Mouse (Mus musculus): ENCODE measurements at regions not wholly inside any gene's neighbourhood (a gene's known extent, or its start where the extent isn't known, plus 50 kb on each side); places are given as distances from the start of the nearest gene placed in this dataset.

- H3K36me3 ChIP-seq (replicated peaks; ENCODE audit: control insufficient read depth, insufficient read depth) = no peaks in the 10 kb centered on the region
- ATAC-seq (ENCODE audit: low FRiP score) (no peak), DNase-seq (ENCODE audit: low spot score) (no peak)
- no peak overlapping the region for H3K27ac ChIP-seq
- no peak overlapping the region for H3K4me3 ChIP-seq (replicated peaks; ENCODE audit: low read length)
- H3K9me3 ChIP-seq (ENCODE audit: control insufficient read depth, low read length) = no peaks in the 10 kb centered on the region
- H3K4me2 ChIP-seq (replicated peaks) = no peak overlapping the region
- no peaks in the 10 kb centered on the region for H3K4me1 ChIP-seq (replicated peaks; ENCODE audit: control insufficient read depth, insufficient read depth, low read length)
- H3K27me3 ChIP-seq (ENCODE audit: control insufficient read depth, insufficient read depth, low read length) = no peaks in the 10 kb centered on the region
- no peak overlapping the region for H3K9ac ChIP-seq
- WGBS = 68% methylated on average over 3 of the region's 3 CpGs
Measured at GRCm38 (mm10) chr5:80178723-80179122, 841.2 kb upstream of the Adgrl3 start.

GRCm38 (mm10) chr5:80180280-80180679 is 839.7 kb upstream of the Adgrl3 start:
- H3K36me3 ChIP-seq (replicated peaks; ENCODE audit: control insufficient read depth, insufficient read depth) = no peaks in the 10 kb centered on the region
- no peak overlapping the region for H3K9ac ChIP-seq
- H3K9me3 ChIP-seq (ENCODE audit: control insufficient read depth, low read length) = no peaks in the 10 kb centered on the region
- no peaks in the 10 kb centered on the region for H3K27me3 ChIP-seq (ENCODE audit: control insufficient read depth, insufficient read depth, low read length)
- no peaks in the 10 kb centered on the region for H3K4me1 ChIP-seq (replicated peaks; ENCODE audit: control insufficient read depth, insufficient read depth, low read length)
- H3K4me2 ChIP-seq (replicated peaks) = no peak overlapping the region
- 43% methylated on average over 2 of the region's 2 CpGs for WGBS
- no peak overlapping the region for H3K4me3 ChIP-seq (replicated peaks; ENCODE audit: low read length)
- DNase-seq (ENCODE audit: low spot score) (no peak), ATAC-seq (ENCODE audit: low FRiP score) (no peak)
- no peak overlapping the region for H3K27ac ChIP-seq

- DNase-seq (ENCODE audit: low spot score) (no peak), ATAC-seq (ENCODE audit: low FRiP score) (no peak)
- Histone ChIP-seq H3K4me3 (replicated peaks; ENCODE audit: low read length) (no peak overlapping the region), H3K27ac (no peak overlapping the region), H3K4me2 (replicated peaks) (no peak overlapping the region), H3K9me3 (ENCODE audit: control insufficient read depth, low read length) (no peaks in the 10 kb centered on the region), H3K9ac (no peak overlapping the region), H3K36me3 (replicated peaks; ENCODE audit: control insufficient read depth, insufficient read depth) (no peaks in the 10 kb centered on the region), H3K27me3 (ENCODE audit: control insufficient read depth, insufficient read depth, low read length) (no peaks in the 10 kb centered on the region), H3K4me1 (replicated peaks; ENCODE audit: control insufficient read depth, insufficient read depth, low read length) (no peaks in the 10 kb centered on the region)
- WGBS = 74% methylated on average over 3 of the region's 3 CpGs
Measured at GRCm38 (mm10) chr5:80192418-80192817, 827.5 kb upstream of the Adgrl3 start.

GRCm38 (mm10) chr5:80199626-80200025 is 820.3 kb upstream of the Adgrl3 start:
- Histone ChIP-seq H3K27ac (no peak overlapping the region), H3K36me3 (replicated peaks; ENCODE audit: control insufficient read depth, insufficient read depth) (no peaks in the 10 kb centered on the region), H3K4me2 (replicated peaks) (no peak overlapping the region), H3K9me3 (ENCODE audit: control insufficient read depth, low read length) (no peaks in the 10 kb centered on the region), H3K9ac (no peak overlapping the region), H3K4me3 (replicated peaks; ENCODE audit: low read length) (no peak overlapping the region), H3K27me3 (ENCODE audit: control insufficient read depth, insufficient read depth, low read length) (no peaks in the 10 kb centered on the region), H3K4me1 (replicated peaks; ENCODE audit: control insufficient read depth, insufficient read depth, low read length) (no peaks in the 10 kb centered on the region)
- ATAC-seq (ENCODE audit: low FRiP score) = no peak
- no peak for DNase-seq (ENCODE audit: low spot score)

- Histone ChIP-seq H3K4me1 (replicated peaks; ENCODE audit: control insufficient read depth, insufficient read depth, low read length) (no peaks in the 10 kb centered on the region), H3K9ac (no peak overlapping the region), H3K9me3 (ENCODE audit: control insufficient read depth, low read length) (no peaks in the 10 kb centered on the region), H3K27ac (no peak overlapping the region), H3K27me3 (ENCODE audit: control insufficient read depth, insufficient read depth, low read length) (no peaks in the 10 kb centered on the region), H3K36me3 (replicated peaks; ENCODE audit: control insufficient read depth, insufficient read depth) (no peaks in the 10 kb centered on the region), H3K4me3 (replicated peaks; ENCODE audit: low read length) (no peak overlapping the region), H3K4me2 (replicated peaks) (no peak overlapping the region)
- DNase-seq (ENCODE audit: low spot score) (no peak), ATAC-seq (ENCODE audit: low FRiP score) (peak; percentile 59; the same call in 1 of the 2 replicates)
- 60% methylated on average over 5 of the region's 5 CpGs for WGBS
Measured at GRCm38 (mm10) chr5:80248530-80249122, 771.3 kb upstream of the Adgrl3 start.

- no peaks in the 10 kb centered on the region for H3K4me1 ChIP-seq (replicated peaks; ENCODE audit: control insufficient read depth, insufficient read depth, low read length)
- no peak overlapping the region for H3K9ac ChIP-seq
- no peak overlapping the region for H3K27ac ChIP-seq
- no peaks in the 10 kb centered on the region for H3K27me3 ChIP-seq (ENCODE audit: control insufficient read depth, insufficient read depth, low read length)
- 81% methylated on average over 2 of the region's 2 CpGs for WGBS
- H3K4me3 ChIP-seq (replicated peaks; ENCODE audit: low read length) = no peak overlapping the region
- DNase-seq (ENCODE audit: low spot score) (no peak), ATAC-seq (ENCODE audit: low FRiP score) (no peak)
- H3K9me3 ChIP-seq (ENCODE audit: control insufficient read depth, low read length) = no peaks in the 10 kb centered on the region
- H3K36me3 ChIP-seq (replicated peaks; ENCODE audit: control insufficient read depth, insufficient read depth) = no peaks in the 10 kb centered on the region
- H3K4me2 ChIP-seq (replicated peaks) = no peak overlapping the region
Measured at GRCm38 (mm10) chr5:80251961-80252360, 768.0 kb upstream of the Adgrl3 start.

GRCm38 (mm10) chr5:80255046-80255445 is 764.9 kb upstream of the Adgrl3 start:
- H3K9me3 ChIP-seq (ENCODE audit: control insufficient read depth, low read length) = no peaks in the 10 kb centered on the region
- H3K4me2 ChIP-seq (replicated peaks) = no peak overlapping the region
- H3K9ac ChIP-seq = no peak overlapping the region
- H3K4me1 ChIP-seq (replicated peaks; ENCODE audit: control insufficient read depth, insufficient read depth, low read length) = no peaks in the 10 kb centered on the region
- no peaks in the 10 kb centered on the region for H3K36me3 ChIP-seq (replicated peaks; ENCODE audit: control insufficient read depth, insufficient read depth)
- ATAC-seq (ENCODE audit: low FRiP score) = no peak
- H3K4me3 ChIP-seq (replicated peaks; ENCODE audit: low read length) = no peak overlapping the region
- no peak for DNase-seq (ENCODE audit: low spot score)
- H3K27ac ChIP-seq = no peak overlapping the region
- no peaks in the 10 kb centered on the region for H3K27me3 ChIP-seq (ENCODE audit: control insufficient read depth, insufficient read depth, low read length)
- 72% methylated on average over 9 of the region's 9 CpGs for WGBS

GRCm38 (mm10) chr5:80274589-80274988 is 745.3 kb upstream of the Adgrl3 start:
- no peaks in the 10 kb centered on the region for H3K9me3 ChIP-seq (ENCODE audit: control insufficient read depth, low read length)
- DNase-seq (ENCODE audit: low spot score) = no peak

GRCm38 (mm10) chr5:80275232-80275866 is 744.6 kb upstream of the Adgrl3 start:
- no peak for DNase-seq (ENCODE audit: low spot score)

More at GRCm38 (mm10) chr5:80274589-80274988, 745.3 kb upstream of the Adgrl3 start:
- ATAC-seq (ENCODE audit: low FRiP score) = no peak
- 42% methylated on average over 1 of the region's 1 CpGs for WGBS
- Histone ChIP-seq H3K36me3 (replicated peaks; ENCODE audit: control insufficient read depth, insufficient read depth) (no peaks in the 10 kb centered on the region), H3K4me3 (replicated peaks; ENCODE audit: low read length) (no peak overlapping the region), H3K4me2 (replicated peaks) (no peak overlapping the region), H3K27ac (no peak overlapping the region), H3K27me3 (ENCODE audit: control insufficient read depth, insufficient read depth, low read length) (no peaks in the 10 kb centered on the region), H3K4me1 (replicated peaks; ENCODE audit: control insufficient read depth, insufficient read depth, low read length) (no peaks in the 10 kb centered on the region), H3K9ac (no peak overlapping the region)

More at GRCm38 (mm10) chr5:80275232-80275866, 744.6 kb upstream of the Adgrl3 start:
- 91% methylated on average over 2 of the region's 2 CpGs for WGBS
- H3K27me3 ChIP-seq (ENCODE audit: control insufficient read depth, insufficient read depth, low read length) = no peaks in the 10 kb centered on the region
- H3K4me2 ChIP-seq (replicated peaks) = no peak overlapping the region
- H3K27ac ChIP-seq = no peak overlapping the region
- ATAC-seq (ENCODE audit: low FRiP score) = no peak
- no peak overlapping the region for H3K9ac ChIP-seq
- H3K9me3 ChIP-seq (ENCODE audit: control insufficient read depth, low read length) = no peaks in the 10 kb centered on the region
- H3K4me3 ChIP-seq (replicated peaks; ENCODE audit: low read length) = no peak overlapping the region
- H3K36me3 ChIP-seq (replicated peaks; ENCODE audit: control insufficient read depth, insufficient read depth) = no peaks in the 10 kb centered on the region
- no peaks in the 10 kb centered on the region for H3K4me1 ChIP-seq (replicated peaks; ENCODE audit: control insufficient read depth, insufficient read depth, low read length)
